Mouse (Mus musculus) brain, embryonic 14.5 days (tissue): ENCODE data around the gene Ccnb1ip1.

ENCODE experiments used
- CTCF ChIP-seq: fragments of 200-500 bp; IDR thresholded peaks from 2 replicates; pipeline ENCODE4 v1.5.1; 2012; ENCODE audit warnings: inconsistent platforms, mild to moderate bottlenecking, moderate library complexity, borderline replicate concordance; ENCODE audit not compliant: insufficient read depth, insufficient read length; ENCODE audit errors: extremely low read depth
- POLR2A ChIP-seq: fragments of 200-500 bp; IDR thresholded peaks from 2 replicates; pipeline ENCODE4 v1.6.1; 2012; ENCODE audit warnings: mild to moderate bottlenecking, inconsistent platforms, borderline replicate concordance; ENCODE audit not compliant: poor library complexity, insufficient read depth, insufficient read length, severe bottlenecking; ENCODE audit errors: extremely low read depth

GRCm38 (mm10) chr14:50802843-50803562, 4.5 kb downstream of the Ccnb1ip1 start:
- TF ChIP-seq POLR2A, result no peak
- peak; percentile 56; the same call in 1 of the 2 replicates for TF ChIP-seq CTCF
